Mouse (Mus musculus) CH12.LX (cell line): ENCODE measurements around the gene March4. TPM values are rescaled to one million over a fixed set of nuclear protein-coding genes. Genes with fewer than 3 reads are reported as not detected.

Experiments
- DNase-seq: peaks from one replicate; pipeline ENCODE4 v3.0.0-alpha.2; 2013; ENCODE audit errors: extremely low read depth
- H3K27ac ChIP-seq: 2 replicates; pipeline ENCODE4 v1.5.1; 2012; ENCODE audit warnings: low read depth, mild to moderate bottlenecking, control low read depth, moderate library complexity; ENCODE audit not compliant: insufficient read depth
- H3K27me3 ChIP-seq: replicated peaks from 2 replicates; pipeline ENCODE3; 2012; ENCODE audit warnings: inconsistent platforms
- H3K36me3 ChIP-seq, 2 experiments: replicated peaks in 1 of 2; 2 replicates each; pipeline versions ENCODE3 to v1.6.1; 2012; ENCODE audit warnings: inconsistent platforms in 1 of 2, low read length in 1 of 2, mild to moderate bottlenecking in 1 of 2, mixed read lengths in 1 of 2, moderate library complexity in 1 of 2; ENCODE audit not compliant: control insufficient read depth in 1 of 2, insufficient read depth in 1 of 2
- H3K4me1 ChIP-seq, 2 experiments: 2 replicates each; pipeline ENCODE4 v1.6.1; 2012; ENCODE audit warnings: inconsistent platforms in 1 of 2, moderate library complexity in 1 of 2; ENCODE audit not compliant: insufficient read depth in 2 of 2, control insufficient read depth in 1 of 2
- H3K4me2 ChIP-seq: 2 replicates; pipeline ENCODE4 v1.6.1; 2012; ENCODE audit warnings: low read depth, mild to moderate bottlenecking, control low read depth; ENCODE audit not compliant: poor library complexity, insufficient read depth, severe bottlenecking
- H3K4me3 ChIP-seq, 3 experiments: fragments of 150-350 bp in 1 of 3; sonication (generic) in 1 of 3; replicated peaks in 1 of 3; 2 replicates each; pipeline versions ENCODE3 to v1.5.1; 2011 to 2012; ENCODE audit warnings: low read depth in 2 of 3, low read length in 2 of 3, mild to moderate bottlenecking in 2 of 3, moderate library complexity in 2 of 3, control low read depth in 1 of 3, improper control_type of control experiment in 1 of 3, inconsistent platforms in 1 of 3, mixed read lengths in 1 of 3; ENCODE audit not compliant: poor library complexity in 1 of 3
- H3K79me2 ChIP-seq: replicated peaks from 2 replicates; pipeline ENCODE4 v1.6.1; 2012; ENCODE audit warnings: mild to moderate bottlenecking, moderate library complexity; ENCODE audit not compliant: control insufficient read depth, poor library complexity, insufficient read depth, severe bottlenecking; ENCODE audit errors: extremely low read depth
- H3K9ac ChIP-seq: 2 replicates; pipeline ENCODE4 v1.6.1; 2012; ENCODE audit warnings: low read depth, mild to moderate bottlenecking, control low read depth, moderate library complexity; ENCODE audit not compliant: insufficient read depth
- H3K9me3 ChIP-seq: replicated peaks from 2 replicates; pipeline ENCODE3; 2012; ENCODE audit warnings: low read length, inconsistent platforms, mixed read lengths
- ETS1 ChIP-seq: conservative IDR thresholded peaks from 2 replicates; pipeline ENCODE4 v1.6.1; 2012; ENCODE audit warnings: low read depth, mild to moderate bottlenecking, inconsistent platforms, low read length, improper control_type of control experiment, moderate library complexity
- GABPA ChIP-seq: IDR thresholded peaks from 2 replicates; pipeline ENCODE4 v1.6.1; 2012; ENCODE audit warnings: low read depth, low read length, improper control_type of control experiment, inconsistent platforms; ENCODE audit not compliant: insufficient replicate concordance
- IRF4 ChIP-seq: IDR thresholded peaks from 2 replicates; pipeline ENCODE4 v1.6.1; 2014; ENCODE audit warnings: low read depth, mild to moderate bottlenecking, inconsistent platforms, low read length, improper control_type of control experiment
- JUND ChIP-seq: conservative IDR thresholded peaks from 2 replicates; pipeline ENCODE4 v1.6.1; 2011; ENCODE audit warnings: low read depth, low read length, improper control_type of control experiment
- MAFK ChIP-seq: IDR thresholded peaks from 2 replicates; pipeline ENCODE4 v1.6.1; 2011; ENCODE audit warnings: low read length, improper control_type of control experiment; ENCODE audit not compliant: insufficient replicate concordance
- MEF2A ChIP-seq: IDR thresholded peaks from 2 replicates; pipeline ENCODE4 v1.6.1; 2014; ENCODE audit warnings: low read depth, mild to moderate bottlenecking, inconsistent platforms, low read length, improper control_type of control experiment, borderline replicate concordance
- MYC ChIP-seq: IDR thresholded peaks from 2 replicates; pipeline ENCODE4 v1.6.1; 2011; ENCODE audit warnings: low read depth, mild to moderate bottlenecking, improper control_type of control experiment, low read length
- PAX5 ChIP-seq: IDR thresholded peaks from 2 replicates; pipeline ENCODE4 v1.6.1; 2012; ENCODE audit warnings: low read length, inconsistent platforms, mixed read lengths
- POLR2A ChIP-seq: IDR thresholded peaks from 2 replicates; pipeline ENCODE4 v1.6.1; 2011; ENCODE audit warnings: low read depth, mild to moderate bottlenecking, improper control_type of control experiment, low read length
- RAD21 ChIP-seq: IDR thresholded peaks from 2 replicates; pipeline ENCODE4 v1.6.1; 2011; ENCODE audit warnings: low read depth, mild to moderate bottlenecking, low read length, improper control_type of control experiment, moderate library complexity
- RCOR1 ChIP-seq: conservative IDR thresholded peaks from 2 replicates; pipeline ENCODE4 v1.6.1; 2012; ENCODE audit warnings: low read depth, mild to moderate bottlenecking, inconsistent platforms, low read length, improper control_type of control experiment
- UBTF ChIP-seq: IDR thresholded peaks from 2 replicates; pipeline ENCODE4 v1.6.1; 2012; ENCODE audit warnings: low read depth, mild to moderate bottlenecking, inconsistent platforms, low read length, improper control_type of control experiment, moderate library complexity
- USF1 ChIP-seq: IDR thresholded peaks from 2 replicates; pipeline ENCODE4 v1.6.1; 2014; ENCODE audit warnings: low read depth, mild to moderate bottlenecking, inconsistent platforms, low read length, improper control_type of control experiment
- ZKSCAN1 ChIP-seq: IDR thresholded peaks from 2 replicates; pipeline ENCODE4 v1.6.1; 2012; ENCODE audit warnings: low read depth, inconsistent platforms, low read length, improper control_type of control experiment, borderline replicate concordance
- ZNF384 ChIP-seq: IDR thresholded peaks from 2 replicates; pipeline ENCODE4 v1.6.1; 2012; ENCODE audit warnings: low read depth, low read length, improper control_type of control experiment, inconsistent platforms
- dilution Hi-C: fragments of 300-500 bp; cut with MboI; formaldehyde crosslinking; loops from 2 replicates; pipeline ENCODE4 v1.14.3; 2020; ENCODE audit warnings: low sequenced_read_pairs; ENCODE audit not compliant: extremely low pct_unique_long_range_greater_than_20kb, extremely low pct_ligation_motif_present
- in situ Hi-C: fragments of 300-500 bp; cut with MboI; formaldehyde crosslinking; loops from 3 replicates; pipeline ENCODE4 v1.14.3; 2019; ENCODE audit warnings: low sequenced_read_pairs, low pct_ligation_motif_present, low pct_unique_long_range_greater_than_20kb, mixed read lengths
- polyA plus RNA-seq: library from polyadenylated mRNA; unstranded; fragments of >175 nt; gene quantifications from 2 replicates; pipeline ENCODE4 v1.2.1, GENCODE M21; 2012; ENCODE audit warnings: low read depth; ENCODE audit not compliant: insufficient read length
- total RNA-seq, 2 experiments: library from RNA; depleted of rRNA; stranded (reverse); fragments of 300-350 nt in 1 of 2; fragments of >200 nt in 1 of 2; gene quantifications; 2 replicates each; pipeline ENCODE4 v1.2.3; 2012 to 2014

The March4 gene
- total and polyA plus RNA-seq, 3 experiments: 0.04 TPM; not detected in 2

DNA sequence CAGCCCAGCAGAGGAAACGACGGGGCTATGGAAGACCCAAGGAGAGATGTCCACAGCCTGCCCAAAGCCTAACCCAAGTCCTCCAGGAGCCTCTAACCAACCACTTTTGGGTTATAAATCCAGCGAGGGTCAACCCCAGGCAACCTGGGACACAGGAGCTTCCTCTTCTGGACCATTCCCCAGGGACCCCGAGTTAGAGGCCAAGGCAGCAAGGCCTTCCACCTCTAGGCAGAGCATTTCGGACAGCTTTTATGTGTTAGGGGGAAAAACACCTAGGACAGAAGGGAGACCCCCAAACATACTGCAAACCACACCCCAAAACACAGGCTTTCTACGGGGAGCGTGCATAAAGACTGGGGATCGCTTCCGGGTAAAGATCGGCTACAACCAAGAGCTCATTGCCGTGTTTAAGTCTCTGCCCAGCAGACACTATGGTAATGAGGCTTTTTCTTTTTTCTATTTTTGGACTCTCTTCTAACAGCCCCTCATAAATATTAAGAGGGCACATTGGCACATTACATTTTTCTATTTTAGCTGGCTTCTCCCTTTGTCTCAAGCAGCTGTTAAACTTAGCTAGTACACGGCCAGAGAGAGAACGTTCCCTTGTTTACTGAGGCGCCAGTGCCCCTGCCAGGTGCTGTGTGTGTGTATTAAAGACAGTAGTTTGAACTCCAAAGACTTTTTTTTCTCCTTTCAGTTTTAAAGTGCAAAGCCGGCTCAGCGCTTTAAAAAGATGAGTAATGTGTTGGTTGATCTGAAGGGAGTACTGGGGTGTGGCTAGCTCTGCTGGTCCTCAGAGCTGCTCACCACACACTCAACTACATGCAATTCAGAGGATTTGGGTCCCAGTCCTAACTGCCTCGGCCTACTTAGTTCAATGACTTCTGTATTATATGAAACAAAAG lies 49.5 kb upstream of the March4 start (continued):
- TF ChIP-seq IRF4 (peak; percentile 45), PAX5 (no peak)

DNA sequence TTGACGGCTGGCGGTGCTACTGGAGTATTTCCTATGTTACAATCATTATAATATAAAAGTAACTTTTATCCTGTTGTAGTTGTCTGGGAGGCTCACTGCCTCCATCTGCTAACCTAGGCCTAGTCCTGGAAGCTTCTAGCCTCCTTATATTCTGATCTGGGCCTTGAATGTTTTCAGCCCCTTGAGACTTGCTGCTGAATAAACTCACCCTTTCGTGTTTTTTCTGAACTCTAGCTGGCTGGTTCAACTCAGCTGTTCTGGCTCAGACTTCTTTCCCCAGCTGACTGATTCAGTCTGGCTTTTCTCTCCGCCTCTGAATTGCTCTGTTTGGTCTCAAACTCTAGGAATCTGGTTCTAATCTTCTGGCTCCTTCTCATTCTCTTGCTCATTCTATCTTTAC lies 47.2 kb upstream of the March4 start:
- no peaks in the 10 kb centered on the region for H3K9me3 ChIP-seq
- no peak for TF ChIP-seq MAFK
- TF ChIP-seq PAX5: no peak
- TF ChIP-seq POLR2A: no peak
- no peak for TF ChIP-seq RCOR1
- no peak for TF ChIP-seq USF1
- TF ChIP-seq MYC: no peak
- no peak for TF ChIP-seq ZNF384
- no peak for TF ChIP-seq JUND
- no peak for TF ChIP-seq UBTF
- no peak for TF ChIP-seq ZKSCAN1
- no peak for TF ChIP-seq MEF2A
- no peak for TF ChIP-seq GABPA
- TF ChIP-seq ETS1: no peak
- TF ChIP-seq RAD21: no peak
- TF ChIP-seq, all 38 proteins: peak for 0
- H3K4me3 ChIP-seq: peak overlapping the region; percentile 72 to 88 (median 82)
- no peak for DNase-seq
- H3K9ac ChIP-seq: peak overlapping the region; percentile 95
- H3K27me3 ChIP-seq: no peaks in the 10 kb centered on the region
- in situ Hi-C loops: loop anchor here (10.0 to 25.0 kb wide), 2 partner anchors 269 to 278 kb away; partner anchors contain the start of gene Igfbp5
- dilution Hi-C loops: no loop called here
- H3K27ac ChIP-seq: peak overlapping the region; percentile 88
- peak overlapping the region; percentile 98 for H3K4me2 ChIP-seq
- H3K36me3 ChIP-seq: peaks cover 2 to 14% of the 10 kb centered on the region in 2 experiments
- H3K79me2 ChIP-seq: peaks cover 23% of the 10 kb centered on the region
- peaks cover 9 to 34% of the 10 kb centered on the region in 2 experiments for H3K4me1 ChIP-seq
